Mouse (Mus musculus) cortical plate, adult 2 months (tissue): ENCODE data around the gene Atp13a2.

Experiments used
- CTCF ChIP-seq: fragments of 200-500 bp; IDR thresholded peaks from 2 replicates; pipeline ENCODE4 v1.5.1; 2011; ENCODE audit warnings: mild to moderate bottlenecking, control low read depth, low read length; ENCODE audit not compliant: insufficient read depth; ENCODE audit errors: extremely low read depth
- POLR2A ChIP-seq: fragments of 200-500 bp; IDR thresholded peaks from 2 replicates; pipeline ENCODE4 v1.6.1; 2011; ENCODE audit warnings: mild to moderate bottlenecking, low read length, control low read depth; ENCODE audit not compliant: insufficient read depth; ENCODE audit errors: extremely low read depth

- TF ChIP-seq POLR2A (no peak), CTCF (no peak)
Measured at GRCm38 (mm10) chr4:140962207-140962909, 24.3 kb upstream of the Atp13a2 start.
